Mouse (Mus musculus): Measurements from ENCODE around the gene Nagpa. TPM values are rescaled to one million over a fixed set of nuclear protein-coding genes. Genes with fewer than 3 reads are reported as not detected.

The Nagpa gene
- total RNA-seq, 2 experiments from 2014 or later = 6.9 TPM

- DNase-seq (ENCODE audit: low spot score) = peak; percentile 49
These were observed 1.1 kb downstream of the Nagpa start for GRCm38 (mm10) chr16:5202681-5203080.

- DNase-seq (ENCODE audit: low spot score) = peak; percentile 69
These were observed 8.7 kb downstream of the Nagpa start for GRCm38 (mm10) chr16:5195080-5195479.

GRCm38 (mm10) chr16:5186234-5186633 lies 17.6 kb downstream of the Nagpa start:
- peak; percentile 67 for DNase-seq (ENCODE audit: low spot score)

- DNase-seq (ENCODE audit: low spot score) = peak; percentile 58
These were observed 18.1 kb downstream of the Nagpa start for GRCm38 (mm10) chr16:5185691-5186090.

- DNase-seq (ENCODE audit: low spot score) = no peak
These were observed 18.9 kb downstream of the Nagpa start for GRCm38 (mm10) chr16:5184956-5185355.

- no peak for DNase-seq (ENCODE audit: low spot score)
These were observed 19.7 kb downstream of the Nagpa start for GRCm38 (mm10) chr16:5184101-5184500.

GRCm38 (mm10) chr16:5183310-5183975 lies 20.4 kb downstream of the Nagpa start:
- no peak for DNase-seq (ENCODE audit: low spot score)

- peak; percentile 70 for DNase-seq (ENCODE audit: low spot score)
These were observed 31.2 kb downstream of the Nagpa start for GRCm38 (mm10) chr16:5172636-5173035.

GRCm38 (mm10) chr16:5168829-5169228 lies 35.0 kb downstream of the Nagpa start:
- peak; percentile 71 for DNase-seq (ENCODE audit: low spot score)

- DNase-seq (ENCODE audit: low spot score) = no peak
These were observed 35.8 kb downstream of the Nagpa start for GRCm38 (mm10) chr16:5168038-5168437.

GRCm38 (mm10) chr16:5164327-5164726 lies 39.5 kb downstream of the Nagpa start:
- no peak for DNase-seq (ENCODE audit: low spot score)

- DNase-seq (ENCODE audit: low spot score) = no peak
These were observed 44.6 kb downstream of the Nagpa start for GRCm38 (mm10) chr16:5159248-5159647.

- peak; percentile 80 for DNase-seq (ENCODE audit: low spot score)
These were observed 46.7 kb downstream of the Nagpa start for GRCm38 (mm10) chr16:5157113-5157512.

- DNase-seq (ENCODE audit: low spot score) = peak; percentile 39
These were observed 47.3 kb downstream of the Nagpa start for GRCm38 (mm10) chr16:5156495-5156894.

- no peak for DNase-seq (ENCODE audit: low spot score)
These were observed 48.8 kb downstream of the Nagpa start for GRCm38 (mm10) chr16:5155014-5155413.

GRCm38 (mm10) chr16:5153299-5154026 lies 50.3 kb downstream of the Nagpa start:
- no peak for DNase-seq (ENCODE audit: low spot score)

GRCm38 (mm10) chr16:5150544-5150943 lies 53.3 kb downstream of the Nagpa start:
- DNase-seq (ENCODE audit: low spot score) = no peak

- DNase-seq (ENCODE audit: low spot score) = no peak
These were observed 56.8 kb downstream of the Nagpa start, which contains the start of gene Sec14l5 for GRCm38 (mm10) chr16:5147037-5147385. Sec14l5 (plus strand) TSS chr16:5147109.

GRCm38 (mm10) chr16:5146367-5147036 lies 57.3 kb downstream of the Nagpa start:
- DNase-seq (ENCODE audit: low spot score) = peak; percentile 84

- DNase-seq (ENCODE audit: low spot score) = peak; percentile 83
These were observed 58.2 kb downstream of the Nagpa start for GRCm38 (mm10) chr16:5145570-5145969.
